Mouse (Mus musculus): ENCODE measurements around the gene Tmod3. TPM values are rescaled to one million over a fixed set of nuclear protein-coding genes. Genes with fewer than 3 reads are reported as not detected.
A peak's percentile ranks its signal among the peaks of the same experiment; 100 is the strongest.

Gene Tmod3
- total and polyA plus RNA-seq, 2 experiments from 2014 or later, result 40.8 to 64.9 TPM

- ATAC-seq (ENCODE audit: insufficient read depth, low read depth), result peak; percentile 27; the same call in 1 of the 2 replicates
- H3K9ac ChIP-seq (replicated peaks; ENCODE audit: low read depth, low read length), result no peak overlapping the region
Measured at GRCm38 (mm10) chr9:75463050-75463660, 96.3 kb downstream of the Tmod3 start.

DNA sequence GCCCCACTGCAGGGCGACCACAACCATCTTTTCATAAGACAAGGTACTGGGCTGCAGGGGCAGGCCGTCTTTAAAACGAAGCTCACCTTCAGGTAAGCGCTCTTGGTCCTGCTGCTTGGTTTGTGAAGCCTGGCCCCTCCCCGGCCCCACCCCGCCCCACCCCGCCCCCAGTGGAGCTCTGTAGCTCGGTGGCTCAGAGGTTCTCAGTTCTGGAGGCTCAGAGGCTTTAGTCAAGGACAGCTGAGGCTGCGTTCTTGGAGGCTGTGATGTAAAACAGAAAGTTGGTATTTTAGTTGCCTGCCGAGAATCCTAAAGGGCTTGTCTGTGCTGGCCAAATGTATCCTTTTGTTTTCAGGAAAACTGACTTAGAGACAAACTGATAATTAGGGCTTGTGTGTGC, 103.8 kb downstream of the Tmod3 start:
- Histone ChIP-seq H3K27me3 (ENCODE audit: control insufficient read depth, insufficient read depth, low read length) (no peaks in the 10 kb centered on the region), H3K9ac (replicated peaks; ENCODE audit: low read depth, low read length) (no peak overlapping the region), H3K4me3 (ENCODE audit: low read depth, low read length) (no peak overlapping the region), H3K9me3 (replicated peaks; ENCODE audit: control insufficient read depth, low read length) (no peaks in the 10 kb centered on the region), H3K4me2 (ENCODE audit: low read depth, low read length) (no peak overlapping the region), H3K36me3 (replicated peaks; ENCODE audit: control insufficient read depth, insufficient read depth, low read length) (peaks cover 88% of the 10 kb centered on the region), H3K4me1 (ENCODE audit: control insufficient read depth, insufficient read depth) (no peaks in the 10 kb centered on the region), H3K27ac (ENCODE audit: low read depth) (no peak overlapping the region)
- 79% methylated on average over 10 of the region's 10 CpGs for WGBS
- DNase-seq (ENCODE audit: low spot score) (no peak), ATAC-seq (ENCODE audit: insufficient read depth, low read depth) (no peak)
- TF ChIP-seq EP300 (IDR thresholded peaks at IDR 0.05; ENCODE audit: low read depth), result no peak

More at GRCm38 (mm10) chr9:75463050-75463660, 96.3 kb downstream of the Tmod3 start:
- TF ChIP-seq EP300 (IDR thresholded peaks at IDR 0.05; ENCODE audit: low read depth), result no peak
- no peak for TF ChIP-seq CTCF (IDR thresholded peaks at IDR 0.05; ENCODE audit: low read depth)
- no peaks in the 10 kb centered on the region for H3K9me3 ChIP-seq (replicated peaks; ENCODE audit: control insufficient read depth, low read length)
- H3K4me2 ChIP-seq (ENCODE audit: low read depth, low read length), result no peak overlapping the region
- no peak for DNase-seq (ENCODE audit: low spot score)
- no peaks in the 10 kb centered on the region for H3K27me3 ChIP-seq (ENCODE audit: control insufficient read depth, insufficient read depth, low read length)
- no peak overlapping the region for H3K4me3 ChIP-seq (ENCODE audit: low read depth, low read length)
- peaks cover 27% of the 10 kb centered on the region for H3K4me1 ChIP-seq (ENCODE audit: control insufficient read depth, insufficient read depth)
- peaks cover 58% of the 10 kb centered on the region for H3K36me3 ChIP-seq (replicated peaks; ENCODE audit: control insufficient read depth, insufficient read depth, low read length)
- WGBS, result 56% methylated on average over 8 of the region's 8 CpGs
- peak overlapping the region; percentile 47 for H3K27ac ChIP-seq (ENCODE audit: low read depth)

DNA sequence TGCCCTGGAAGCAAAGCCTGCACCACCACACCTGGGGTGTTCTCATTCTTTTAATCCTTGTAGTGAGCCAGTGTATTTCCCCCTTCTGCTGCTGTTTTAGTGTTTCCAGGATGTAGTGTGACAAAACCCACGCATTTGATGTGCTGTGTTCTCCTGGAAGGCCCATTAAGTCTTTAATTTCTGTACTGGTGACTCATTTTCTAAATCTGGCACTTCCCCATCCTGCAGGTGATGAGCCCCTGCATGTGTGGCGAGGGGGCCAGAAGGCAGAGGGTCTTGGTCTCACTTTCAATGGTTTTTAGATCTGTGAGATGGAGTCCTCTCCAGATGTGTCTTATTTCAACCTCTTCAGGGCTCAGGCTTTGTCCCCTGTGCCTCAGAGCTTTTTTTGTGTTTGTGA, 105.5 kb downstream of the Tmod3 start:
- DNase-seq (ENCODE audit: low spot score), result no peak
- Histone ChIP-seq H3K27ac (ENCODE audit: low read depth) (no peak overlapping the region), H3K4me1 (ENCODE audit: control insufficient read depth, insufficient read depth) (no peaks in the 10 kb centered on the region), H3K27me3 (ENCODE audit: control insufficient read depth, insufficient read depth, low read length) (no peaks in the 10 kb centered on the region), H3K4me3 (ENCODE audit: low read depth, low read length) (no peak overlapping the region), H3K36me3 (replicated peaks; ENCODE audit: control insufficient read depth, insufficient read depth, low read length) (peaks cover 88% of the 10 kb centered on the region), H3K9me3 (replicated peaks; ENCODE audit: control insufficient read depth, low read length) (no peaks in the 10 kb centered on the region), H3K4me2 (ENCODE audit: low read depth, low read length) (no peak overlapping the region), H3K9ac (replicated peaks; ENCODE audit: low read depth, low read length) (no peak overlapping the region)
- TF ChIP-seq EP300 (IDR thresholded peaks at IDR 0.05; ENCODE audit: low read depth), result no peak
- no peak for TF ChIP-seq CTCF (IDR thresholded peaks at IDR 0.05; ENCODE audit: low read depth)
- WGBS, result 76% methylated on average over 2 of the region's 2 CpGs
- no peak for ATAC-seq (ENCODE audit: insufficient read depth, low read depth)

- no peak overlapping the region for H3K4me3 ChIP-seq (ENCODE audit: low read depth, low read length)
- no peaks in the 10 kb centered on the region for H3K9me3 ChIP-seq (replicated peaks; ENCODE audit: control insufficient read depth, low read length)
- 0 out of 2 replicates have a peak, but pooled peaks cover 1% of the 10 kb centered on the region for H3K4me1 ChIP-seq (ENCODE audit: control insufficient read depth, insufficient read depth)
- no peaks in the 10 kb centered on the region for H3K27me3 ChIP-seq (ENCODE audit: control insufficient read depth, insufficient read depth, low read length)
- no peak overlapping the region for H3K9ac ChIP-seq (replicated peaks; ENCODE audit: low read depth, low read length)
- 83% methylated on average over 3 of the region's 3 CpGs for WGBS
- DNase-seq (ENCODE audit: low spot score) (no peak), ATAC-seq (ENCODE audit: insufficient read depth, low read depth) (no peak)
- TF ChIP-seq CTCF (IDR thresholded peaks at IDR 0.05; ENCODE audit: low read depth) (no peak), EP300 (IDR thresholded peaks at IDR 0.05; ENCODE audit: low read depth) (no peak)
- H3K4me2 ChIP-seq (ENCODE audit: low read depth, low read length), result no peak overlapping the region
- peaks cover 68% of the 10 kb centered on the region for H3K36me3 ChIP-seq (replicated peaks; ENCODE audit: control insufficient read depth, insufficient read depth, low read length)
- no peak overlapping the region for H3K27ac ChIP-seq (ENCODE audit: low read depth)
Measured at GRCm38 (mm10) chr9:75448021-75448420, 111.4 kb downstream of the Tmod3 start.

Other genes with a start within 250 kb of the Tmod3 start
- gene Bcl2l10, start 211.9 kb downstream of the Tmod3 start, total RNA-seq (2014; rRNA removed; ENCODE audit: low replicate concordance), result not detected in 2 replicates
- gene Bcl2l10, start 211.9 kb downstream of the Tmod3 start, polyA plus RNA-seq (2015; fragmentation: Nextera tagmentation; extraction: Ambion mirVana), result not detected in 2 replicates
- gene Mapk6, start 149.7 kb downstream of the Tmod3 start, total RNA-seq (2014; rRNA removed; ENCODE audit: low replicate concordance), result 36.2 and 51.0 TPM in 2 replicates
- 30.1 and 33.6 TPM in 2 replicates for gene Mapk6, start 149.7 kb downstream of the Tmod3 start, polyA plus RNA-seq (2015; fragmentation: Nextera tagmentation; extraction: Ambion mirVana)
- gene Leo1, start 118.1 kb downstream of the Tmod3 start, total RNA-seq (2014; rRNA removed; ENCODE audit: low replicate concordance), result 5.7 and 11.4 TPM in 2 replicates
- 19.6 and 20.0 TPM in 2 replicates for gene Leo1, start 118.1 kb downstream of the Tmod3 start, polyA plus RNA-seq (2015; fragmentation: Nextera tagmentation; extraction: Ambion mirVana)
- gene Tmod2, start 51.7 kb upstream of the Tmod3 start, total RNA-seq (2014; rRNA removed; ENCODE audit: low replicate concordance), result 2.2 and 3.5 TPM in 2 replicates
- 4.3 and 4.7 TPM in 2 replicates for gene Tmod2, start 51.7 kb upstream of the Tmod3 start, polyA plus RNA-seq (2015; fragmentation: Nextera tagmentation; extraction: Ambion mirVana)
- 11.9 and 12.0 TPM in 2 replicates for gene Lysmd2, start 66.1 kb upstream of the Tmod3 start, total RNA-seq (2014; rRNA removed; ENCODE audit: low replicate concordance)
- gene Lysmd2, start 66.1 kb upstream of the Tmod3 start, polyA plus RNA-seq (2015; fragmentation: Nextera tagmentation; extraction: Ambion mirVana), result 20.4 and 21.2 TPM in 2 replicates
- gene Scg3, start 124.4 kb upstream of the Tmod3 start, total RNA-seq (2014; rRNA removed; ENCODE audit: low replicate concordance), result not detected in 2 replicates
- gene Scg3, start 124.4 kb upstream of the Tmod3 start, polyA plus RNA-seq (2015; fragmentation: Nextera tagmentation; extraction: Ambion mirVana), result 0.19 and 0.36 TPM in 2 replicates
- gene Bmp5, start 215.7 kb upstream of the Tmod3 start, total RNA-seq (2014; rRNA removed; ENCODE audit: low replicate concordance), result 0.27 and 2.8 TPM in 2 replicates
- 2.4 TPM in 2 replicates for gene Bmp5, start 215.7 kb upstream of the Tmod3 start, polyA plus RNA-seq (2015; fragmentation: Nextera tagmentation; extraction: Ambion mirVana)

Data from heart, postnatal 0 days (tissue).